8 mouse cellular contexts compared by ENCODE assay signal in the genomic region with DNA sequence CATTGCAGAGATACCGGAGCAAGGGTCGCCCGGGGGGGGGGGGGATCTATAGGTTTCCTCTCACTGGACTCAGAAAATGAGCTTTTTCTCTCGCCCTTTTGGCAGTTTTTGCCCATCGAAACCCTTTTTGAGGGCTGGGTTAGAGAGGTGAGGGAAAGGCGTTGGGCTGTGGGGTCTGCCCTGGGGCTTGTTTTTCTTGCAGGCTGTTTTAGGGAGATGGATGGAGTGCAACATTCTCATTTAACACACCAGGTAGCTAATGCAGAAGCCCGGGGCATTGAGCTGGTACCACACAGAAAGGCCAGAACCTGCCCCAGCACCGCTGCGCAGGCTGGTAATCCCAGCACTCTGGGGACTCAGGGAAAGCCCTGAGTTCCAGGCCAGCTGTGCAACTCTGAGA. TPM values are rescaled to one million over a fixed set of nuclear protein-coding genes. Genes with fewer than 3 reads are reported as not detected.
DNase-seq lines count a peak whose midpoint lies in the region; ATAC-seq and TF ChIP-seq lines count a peak whose summit lies in the region.

No protein-coding gene starts in this region.

- H3K9me3 ChIP-seq in heart, embryonic 11.5 days (replicated peaks; ENCODE audit: control insufficient read depth, low read length), result no peaks in the 10 kb centered on the region
- no peaks in the 10 kb centered on the region for H3K9me3 ChIP-seq in MEL (replicated peaks; ENCODE audit: insufficient read depth, low read length)
- H3K9me3 ChIP-seq in forebrain, embryonic 12.5 days, result no peaks in the 10 kb centered on the region
- no peaks in the 10 kb centered on the region for H3K9me3 ChIP-seq in neural tube, embryonic 15.5 days (replicated peaks)

- H3K27ac ChIP-seq in heart, embryonic 11.5 days (ENCODE audit: low read depth, low read length), result peak overlapping the region; percentile 85
- no peak overlapping the region; the same call in 1 of the 2 replicates for H3K27ac ChIP-seq in MEL (ENCODE audit: control insufficient read depth, low read depth, low read length)
- H3K27ac ChIP-seq in forebrain, embryonic 12.5 days, result peak overlapping the region; percentile 93
- H3K27ac ChIP-seq in neural tube, embryonic 15.5 days (replicated peaks), result peak overlapping the region; percentile 91

- H3K27me3 ChIP-seq in heart, embryonic 11.5 days (ENCODE audit: control insufficient read depth, insufficient read depth, low read length), result no peaks in the 10 kb centered on the region
- H3K27me3 ChIP-seq in MEL (ENCODE audit: control insufficient read depth in 1 of 2, insufficient read depth in 2 of 2, low read length in 2 of 2), result no peaks in the 10 kb centered on the region
- H3K27me3 ChIP-seq in forebrain, embryonic 12.5 days, result peaks cover 8% of the 10 kb centered on the region; the same call in 1 of the 2 replicates
- no peaks in the 10 kb centered on the region for H3K27me3 ChIP-seq in neural tube, embryonic 15.5 days (replicated peaks)

- WGBS in heart, embryonic 11.5 days (ENCODE audit: insufficient replicate concordance), result 31% methylated on average over 9 of the region's 9 CpGs
- 26% methylated on average over 9 of the region's 9 CpGs for WGBS in forebrain, embryonic 12.5 days
- 38% methylated on average over 9 of the region's 9 CpGs for WGBS in neural tube, embryonic 15.5 days

- no peak for TF ChIP-seq RAD21 in MEL (IDR thresholded peaks at IDR 0.05; ENCODE audit: low read depth, low read length)

- H3K36me3 ChIP-seq in heart, embryonic 11.5 days (ENCODE audit: control insufficient read depth, insufficient read depth, low read length), result peaks cover 8% of the 10 kb centered on the region; the same call in 1 of the 2 replicates
- H3K36me3 ChIP-seq in MEL (ENCODE audit: control insufficient read depth in 1 of 2, insufficient read depth in 2 of 2, low read length in 2 of 2), result peaks cover 0 to 3% of the 10 kb centered on the region in 2 experiments; a peak in 2 of 4 replicates
- peaks cover 25% of the 10 kb centered on the region for H3K36me3 ChIP-seq in forebrain, embryonic 12.5 days (replicated peaks)
- H3K36me3 ChIP-seq in neural tube, embryonic 15.5 days, result peaks cover 22% of the 10 kb centered on the region

- DNase-seq in heart, adult 9 months (ENCODE audit: low spot score in 2 of 2), result no peak
- DNase-seq in MEL (ENCODE audit: low read depth, low spot score), result no peak
- DNase-seq in kidney, postnatal 10 days, result peak; percentile 13
- DNase-seq in yolk sac, embryonic 10.5 days (ENCODE audit: low spot score), result no peak
- DNase-seq in frontal cortex, adult 2 months (ENCODE audit: extremely low spot score in 1 of 2, low spot score in 1 of 2), result no peak

- H3K4me1 ChIP-seq in heart, embryonic 11.5 days (ENCODE audit: control insufficient read depth, insufficient read depth, low read length), result peaks cover 5% of the 10 kb centered on the region
- peaks cover 0 to 3% of the 10 kb centered on the region in 2 experiments; a peak in 2 of 4 replicates for H3K4me1 ChIP-seq in MEL (ENCODE audit: control insufficient read depth in 1 of 2, insufficient read depth in 2 of 2, low read length in 2 of 2)
- peaks cover 24% of the 10 kb centered on the region for H3K4me1 ChIP-seq in forebrain, embryonic 12.5 days
- H3K4me1 ChIP-seq in neural tube, embryonic 15.5 days, result peaks cover 35% of the 10 kb centered on the region

- H3K9ac ChIP-seq in heart, embryonic 11.5 days (ENCODE audit: low read depth, low read length), result peak overlapping the region; percentile 54
- H3K9ac ChIP-seq in MEL (ENCODE audit: control insufficient read depth, low read depth, low read length, poor library complexity, severe bottlenecking), result peak overlapping the region; percentile 56
- peak overlapping the region; percentile 49 for H3K9ac ChIP-seq in forebrain, embryonic 12.5 days
- H3K9ac ChIP-seq in neural tube, embryonic 15.5 days (replicated peaks), result peak overlapping the region; percentile 47; the same call in 1 of the 2 replicates

- no peak for TF ChIP-seq EP300 in MEL (IDR thresholded peaks at IDR 0.05; ENCODE audit: low read depth in 1 of 2, low read length in 2 of 2)

- no peak for ATAC-seq in heart, embryonic 11.5 days (replicated peaks; ENCODE audit: insufficient number of reproducible peaks, low FRiP score, low TSS enrichment)
- no peak for ATAC-seq in forebrain, embryonic 12.5 days (ENCODE audit: low FRiP score)
- ATAC-seq in neural tube, embryonic 15.5 days (ENCODE audit: low FRiP score), result peak; percentile 1; the same call in 1 of the 2 replicates

- H3K79me2 ChIP-seq in MEL (ENCODE audit: control insufficient read depth, insufficient read depth, low read length, poor library complexity), result no peaks in the 10 kb centered on the region

- peak overlapping the region; percentile 62 for H3K4me2 ChIP-seq in heart, embryonic 11.5 days
- peak overlapping the region; percentile 48 for H3K4me2 ChIP-seq in forebrain, embryonic 12.5 days
- peak overlapping the region; percentile 53 for H3K4me2 ChIP-seq in neural tube, embryonic 15.5 days

- TF ChIP-seq CTCF in MEL (IDR thresholded peaks at IDR 0.05 in 2 of 3, conservative IDR thresholded peaks at IDR 0.05 in 1 of 3; ENCODE audit: control insufficient read depth in 1 of 3, insufficient read depth in 1 of 3, low read depth in 2 of 3, low read length in 3 of 3, poor library complexity in 1 of 3, severe bottlenecking in 1 of 3), result no peak

- no peak for TF ChIP-seq POLR2A in MEL (IDR thresholded peaks at IDR 0.05; ENCODE audit: control insufficient read depth in 1 of 2, insufficient read depth in 1 of 2, low read depth in 1 of 2, low read length in 2 of 2, poor library complexity in 1 of 2)

- H3K4me3 ChIP-seq in heart, embryonic 11.5 days (ENCODE audit: low read depth, low read length), result peak overlapping the region; percentile 61
- peak overlapping the region; percentile 18 to 70 for H3K4me3 ChIP-seq in MEL (ENCODE audit: control insufficient read depth in 1 of 2, insufficient read depth in 1 of 2, low read depth in 2 of 2, low read length in 2 of 2)
- H3K4me3 ChIP-seq in forebrain, embryonic 12.5 days (replicated peaks), result peak overlapping the region; percentile 62
- H3K4me3 ChIP-seq in neural tube, embryonic 15.5 days (replicated peaks), result peak overlapping the region; percentile 57

TF ChIP-seq in MEL, 35 proteins besides CTCF, POLR2A, EP300 and RAD21:
- TF ChIP-seq HCFC1 (IDR thresholded peaks at IDR 0.05; ENCODE audit: low read depth, low read length) (no peak), RCOR1 (IDR thresholded peaks at IDR 0.05; ENCODE audit: low read depth, low read length) (no peak), ETS1 (IDR thresholded peaks at IDR 0.05; ENCODE audit: low read depth, low read length) (no peak), MYC (IDR thresholded peaks at IDR 0.05; ENCODE audit: low read depth, low read length) (no peak), TAL1 (IDR thresholded peaks at IDR 0.05; ENCODE audit: low read length) (no peak), NRF1 (IDR thresholded peaks at IDR 0.05; ENCODE audit: insufficient read depth, low read depth, low read length, poor library complexity, severe bottlenecking) (no peak), E2F4 (IDR thresholded peaks at IDR 0.05; ENCODE audit: borderline replicate concordance, low read depth, low read length) (no peak), BHLHE40 (IDR thresholded peaks at IDR 0.05; ENCODE audit: borderline replicate concordance, low read depth, low read length) (no peak), NELFE (IDR thresholded peaks at IDR 0.05; ENCODE audit: low read depth, low read length) (no peak), MAZ (IDR thresholded peaks at IDR 0.05; ENCODE audit: low read depth, low read length) (no peak), MAX (IDR thresholded peaks at IDR 0.05; ENCODE audit: low read length) (no peak), TCF12 (IDR thresholded peaks at IDR 0.05; ENCODE audit: low read depth, low read length) (no peak), MAFK (IDR thresholded peaks at IDR 0.05; ENCODE audit: borderline replicate concordance, low read depth, low read length) (no peak), SMC3 (IDR thresholded peaks at IDR 0.05; ENCODE audit: low read depth, low read length) (no peak)

RNA-seq across cellular contexts. Expression of gene Maged1, which starts 0.6 kb away (rescaled TPM):
- 516 and 576 TPM in 2 replicates for polyA plus RNA-seq in heart, embryonic 11.5 days (2014; fragmentation: Nextera tagmentation; extraction: Ambion mirVana)
- 12.1 and 12.9 TPM in 2 replicates for total RNA-seq in MEL (2012; rRNA removed)
- 10 to 100 TPM in 1 of 2 experiments, not detected in 1; 30.4 TPM for polyA plus RNA-seq in MEL (2012; ENCODE audit: insufficient read depth in 1 of 2, insufficient read length in 2 of 2, low read depth in 1 of 2, low replicate concordance in 2 of 2, missing spikeins in 1 of 2)
- polyA plus RNA-seq in forebrain, embryonic 12.5 days (2016; fragmentation: Nextera tagmentation; extraction: Ambion mirVana), result 854 and 906 TPM in 2 replicates
- polyA plus RNA-seq in neural tube, embryonic 15.5 days (2015; fragmentation: Nextera tagmentation; extraction: Ambion mirVana), result 910 and 1,001 TPM in 2 replicates
- polyA plus RNA-seq in frontal cortex, adult 2 months (2012; rRNA removed), result 458 and 507 TPM in 2 replicates

Comparison
In these comparisons a context has a peak if more than half of its experiments do, and no peak if none do; other contexts are left out.
1. RNA of gene Maged1, which starts 0.6 kb away (polyA plus RNA-seq): 910 to 1,001 TPM in neural tube, embryonic 15.5 days, 854 to 906 TPM in forebrain, embryonic 12.5 days, 516 to 576 TPM in heart, embryonic 11.5 days and 458 to 507 TPM in frontal cortex, adult 2 months; 30.4 TPM in MEL; every median in the first group is over 10 times any median in the second.
2. Peak in every context shown above with its lines, with median percentiles within 50 percentile points of each other: H3K4me2 ChIP-seq, H3K4me3 ChIP-seq and H3K9ac ChIP-seq.